Comparison of ENCODE assay signal across 8 mouse cellular contexts in the genomic region with DNA sequence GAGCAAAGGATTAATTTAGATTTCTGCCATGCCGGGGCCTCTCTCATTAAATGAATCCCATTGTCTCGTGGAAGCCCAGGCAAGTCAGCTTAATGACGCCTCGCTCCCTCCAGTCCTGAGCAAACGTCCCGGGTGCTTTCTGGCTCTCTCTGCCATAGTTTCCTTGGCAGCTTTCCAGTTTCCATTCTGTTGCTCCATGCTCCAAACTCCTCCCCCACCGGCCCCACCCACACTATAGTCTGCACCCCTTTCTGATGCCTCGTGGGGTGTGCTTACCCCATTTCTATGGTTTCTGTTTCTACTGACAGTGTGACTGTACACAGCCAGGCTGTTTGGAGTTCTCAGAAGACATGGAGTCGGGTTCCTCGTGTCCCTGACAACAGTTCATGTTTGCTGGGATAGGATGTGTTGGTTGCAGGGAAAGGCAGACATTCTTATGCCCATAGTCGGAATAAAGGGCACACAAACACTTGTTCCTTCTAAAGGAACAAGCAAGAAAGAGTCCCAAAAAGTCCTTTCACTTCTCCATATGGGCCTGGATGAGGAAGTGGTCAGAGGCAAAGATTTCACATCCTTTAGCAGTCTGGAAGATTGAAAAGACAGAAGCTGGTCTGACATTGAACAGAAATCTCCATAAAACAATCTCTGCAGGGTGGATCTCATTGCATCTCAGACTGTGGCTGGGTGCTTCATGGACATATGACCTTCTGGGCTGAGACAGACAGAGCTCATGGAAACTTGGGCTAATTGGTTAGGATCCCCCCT. TPM values are rescaled to one million over a fixed set of nuclear protein-coding genes. Genes with fewer than 3 reads are reported as not detected.
DNase-seq lines count a peak whose midpoint lies in the region; ATAC-seq and TF ChIP-seq lines count a peak whose summit lies in the region.

No protein-coding gene starts in this region.

- peaks cover 42% of the 10 kb centered on the region for H3K4me1 ChIP-seq in embryonic facial prominence, embryonic 14.5 days (ENCODE audit: control insufficient read depth, insufficient read depth, low read length)
- peaks cover 13% of the 10 kb centered on the region for H3K4me1 ChIP-seq in heart, postnatal 0 days (ENCODE audit: control insufficient read depth, insufficient read depth)

- DNase-seq in spleen, adult 18-20 months: peak; percentile 9 to 26
- no peak for DNase-seq in spleen, postnatal 4 days (ENCODE audit: low spot score in 2 of 2)
- DNase-seq in embryonic facial prominence, embryonic 14.5 days (ENCODE audit: low spot score): peak; percentile 94
- peak; percentile 80 for DNase-seq in heart, postnatal 0 days (ENCODE audit: low spot score)
- peak; percentile 74 for DNase-seq in kidney, postnatal 14 days
- DNase-seq in lung, adult 18-20 months: peak; percentile 83 to 90
- DNase-seq in ovary, postnatal 14 days (ENCODE audit: low spot score): peak; percentile 59
- DNase-seq in cerebellum, adult 18-20 months: no peak

- ATAC-seq in embryonic facial prominence, embryonic 14.5 days (ENCODE audit: low read depth): peak; percentile 77
- peak; percentile 62 for ATAC-seq in heart, postnatal 0 days (ENCODE audit: insufficient read depth, low read depth)

- H3K36me3 ChIP-seq in embryonic facial prominence, embryonic 14.5 days (ENCODE audit: control insufficient read depth, insufficient read depth, low read length): no peaks in the 10 kb centered on the region
- H3K36me3 ChIP-seq in heart, postnatal 0 days (replicated peaks; ENCODE audit: control insufficient read depth, insufficient read depth, low read length): no peaks in the 10 kb centered on the region

- peak overlapping the region; percentile 44 for H3K9ac ChIP-seq in embryonic facial prominence, embryonic 14.5 days (ENCODE audit: low read depth, low read length)
- H3K9ac ChIP-seq in heart, postnatal 0 days (replicated peaks; ENCODE audit: low read depth, low read length): 0 out of 2 replicates have a peak overlapping the region, but pooled peaks have one; percentile 30

- H3K4me3 ChIP-seq in embryonic facial prominence, embryonic 14.5 days (ENCODE audit: low read depth, low read length): no peak overlapping the region
- no peak overlapping the region for H3K4me3 ChIP-seq in heart, postnatal 0 days (ENCODE audit: low read depth, low read length)

- H3K27ac ChIP-seq in embryonic facial prominence, embryonic 14.5 days (replicated peaks; ENCODE audit: low read depth, low read length): peak overlapping the region; percentile 95
- H3K27ac ChIP-seq in heart, postnatal 0 days (ENCODE audit: low read depth): peak overlapping the region; percentile 67

- no peaks in the 10 kb centered on the region for H3K9me3 ChIP-seq in embryonic facial prominence, embryonic 14.5 days (ENCODE audit: control insufficient read depth, low read length)
- H3K9me3 ChIP-seq in heart, postnatal 0 days (replicated peaks; ENCODE audit: control insufficient read depth, low read length): no peaks in the 10 kb centered on the region

- H3K27me3 ChIP-seq in embryonic facial prominence, embryonic 14.5 days (replicated peaks; ENCODE audit: control insufficient read depth, insufficient read depth, low read length): no peaks in the 10 kb centered on the region
- no peaks in the 10 kb centered on the region for H3K27me3 ChIP-seq in heart, postnatal 0 days (ENCODE audit: control insufficient read depth, insufficient read depth, low read length)

- H3K4me2 ChIP-seq in embryonic facial prominence, embryonic 14.5 days (ENCODE audit: low read depth, low read length): peak overlapping the region; percentile 30
- H3K4me2 ChIP-seq in heart, postnatal 0 days (ENCODE audit: low read depth, low read length): no peak overlapping the region

- TF ChIP-seq CTCF in heart, postnatal 0 days (IDR thresholded peaks at IDR 0.05; ENCODE audit: low read depth): no peak

- 11% methylated on average over 11 of the region's 11 CpGs for WGBS in embryonic facial prominence, embryonic 14.5 days
- 22% methylated on average over 11 of the region's 11 CpGs for WGBS in heart, postnatal 0 days

- TF ChIP-seq EP300 in heart, postnatal 0 days (IDR thresholded peaks at IDR 0.05; ENCODE audit: low read depth): no peak

RNA-seq across cellular contexts. Expression of gene Sulf2, which starts 25.5 kb away (rescaled TPM):
- 139 and 160 TPM in 2 replicates for polyA plus RNA-seq in embryonic facial prominence, embryonic 14.5 days (2014; fragmentation: Nextera tagmentation; extraction: Ambion mirVana)
- 86.5 and 94.0 TPM in 2 replicates for total RNA-seq in heart, postnatal 0 days (2014; rRNA removed; ENCODE audit: low replicate concordance)
- polyA plus RNA-seq in heart, postnatal 0 days (2015; fragmentation: Nextera tagmentation; extraction: Ambion mirVana): 51.9 and 54.8 TPM in 2 replicates

Comparison
In these comparisons a context has a peak if more than half of its experiments do, and no peak if none do; other contexts are left out.
1. DNase-seq: peak in spleen, adult 18-20 months (2 of 2), embryonic facial prominence, embryonic 14.5 days (single experiment), heart, postnatal 0 days (single experiment), kidney, postnatal 14 days (single experiment), lung, adult 18-20 months (2 of 2) and ovary, postnatal 14 days (single experiment); none in spleen, postnatal 4 days (0 of 2) and cerebellum, adult 18-20 months (0 of 2).